Mouse (Mus musculus) large intestine, adult 2 months (tissue): ENCODE results near the gene Tefm. TPM values are rescaled to one million over a fixed set of nuclear protein-coding genes. Genes with fewer than 3 reads are reported as not detected.
"Not testable (repeated sequence)": the region's sequence is repeated elsewhere in the genome, so short reads cannot be mapped to it uniquely, and the experiment has no call there.

Source experiments
- DNase-seq: peaks from one replicate; pipeline ENCODE4 v3.0.0-alpha.2; 2012; ENCODE audit warnings: low read depth, low spot score
- WGBS: fragments of 180-500 bp; shearing (Covaris S2); methylation state at CpG from one replicate; pipeline ENCODE4 v1.1.7; 2018; 5-methylcytosine and 5-hydroxymethylcytosine counted together
- polyA plus RNA-seq: library from polyadenylated mRNA; depleted of rRNA; stranded (reverse); fragments of >200 nt; gene quantifications from 2 replicates; pipeline ENCODE4 v1.2.3, GENCODE M21; 2012; rRNA removed

Gene Tefm
- 3.9 and 4.5 TPM in 2 replicates for polyA plus RNA-seq

DNA sequence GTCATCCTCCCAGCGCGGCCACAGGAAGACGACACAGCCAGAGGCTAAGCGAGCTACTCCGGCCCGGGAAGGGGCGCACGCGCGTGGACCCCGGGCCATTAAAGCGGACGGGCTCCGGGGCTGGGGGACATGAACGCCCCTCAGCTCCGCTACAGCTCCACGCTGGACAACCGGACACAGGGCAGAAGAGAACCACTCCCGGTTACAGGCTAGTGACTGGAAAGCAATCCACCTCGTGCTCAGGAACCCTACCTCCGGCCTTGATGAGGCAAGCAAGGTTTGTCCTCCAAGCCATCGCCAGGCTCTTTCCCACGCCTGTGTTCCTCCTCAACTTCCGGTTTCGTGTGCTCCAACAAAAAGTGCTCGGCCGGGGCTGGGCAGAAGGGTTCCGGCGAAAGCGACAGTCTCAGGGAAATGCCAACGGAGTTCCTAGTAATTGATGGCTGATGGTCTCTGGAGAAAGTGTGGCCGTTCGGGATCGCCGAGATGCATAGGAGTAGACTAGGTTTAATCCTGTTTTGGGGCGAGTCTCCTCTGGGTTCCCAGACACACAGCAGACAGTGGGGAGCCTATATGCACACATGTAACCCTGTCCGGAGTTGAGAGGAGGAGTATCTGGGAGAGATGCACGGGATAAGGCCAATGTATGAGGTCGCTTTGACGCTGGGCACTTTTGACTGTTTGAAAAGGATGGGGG, at the start of gene Tefm:
TSS of gene Tefm (minus strand) at position 351 of the 697 bp plus-strand sequence.
- under 1% methylated on average over 40 of the region's 40 CpGs for WGBS
- peak; percentile 87 for DNase-seq

DNA sequence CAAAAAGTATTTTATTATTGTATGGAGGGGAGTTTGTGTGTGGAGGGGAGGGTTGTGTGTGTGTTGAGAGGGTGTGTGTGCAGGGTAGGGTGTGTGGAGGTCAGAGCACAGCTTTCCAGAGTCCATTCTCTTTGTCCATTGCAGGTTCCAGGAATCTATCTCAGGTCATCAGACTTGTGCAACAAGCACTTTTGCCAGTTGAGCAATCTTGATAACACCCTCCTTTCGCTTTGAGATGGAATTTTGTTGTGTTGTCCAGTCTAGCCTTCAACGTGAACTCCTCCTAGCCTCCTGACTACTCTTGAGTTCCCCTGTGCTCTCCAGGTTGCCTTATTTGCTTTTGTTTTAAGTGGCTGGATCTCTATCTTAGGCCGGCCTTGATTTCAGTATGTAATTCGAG, 48.3 kb upstream of the Tefm start:
- 71% methylated on average over 4 of the region's 4 CpGs for WGBS
- DNase-seq: no peak

DNA sequence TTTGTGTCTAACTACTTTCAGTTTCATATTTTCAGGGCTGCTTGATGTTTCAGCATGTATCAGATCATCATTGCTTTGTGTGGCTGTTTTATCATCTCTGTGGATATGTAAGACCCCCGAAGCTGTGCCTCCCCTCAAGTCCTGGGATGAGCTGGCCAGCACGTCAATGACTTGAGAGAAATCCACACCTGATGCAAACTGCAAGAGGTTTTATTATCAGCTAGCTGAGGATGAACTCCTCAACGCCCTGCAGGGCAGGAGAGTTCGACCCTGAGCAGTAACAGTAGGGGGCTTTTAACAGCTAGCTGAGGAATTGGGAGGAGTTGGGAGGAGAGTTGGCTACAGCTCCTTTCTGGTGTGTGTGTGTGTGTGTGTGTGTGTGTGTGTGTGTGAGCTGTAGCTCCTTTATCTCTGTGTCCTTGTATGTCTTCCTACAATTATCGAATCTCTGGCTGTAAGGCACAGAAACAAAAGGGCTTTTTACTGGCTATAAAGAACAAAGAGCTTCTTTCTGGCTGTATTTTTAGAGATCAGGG, 43.5 kb upstream of the Tefm start:
- 77% methylated on average over 5 of the region's 5 CpGs for WGBS
- not testable (repeated sequence) for DNase-seq

DNA sequence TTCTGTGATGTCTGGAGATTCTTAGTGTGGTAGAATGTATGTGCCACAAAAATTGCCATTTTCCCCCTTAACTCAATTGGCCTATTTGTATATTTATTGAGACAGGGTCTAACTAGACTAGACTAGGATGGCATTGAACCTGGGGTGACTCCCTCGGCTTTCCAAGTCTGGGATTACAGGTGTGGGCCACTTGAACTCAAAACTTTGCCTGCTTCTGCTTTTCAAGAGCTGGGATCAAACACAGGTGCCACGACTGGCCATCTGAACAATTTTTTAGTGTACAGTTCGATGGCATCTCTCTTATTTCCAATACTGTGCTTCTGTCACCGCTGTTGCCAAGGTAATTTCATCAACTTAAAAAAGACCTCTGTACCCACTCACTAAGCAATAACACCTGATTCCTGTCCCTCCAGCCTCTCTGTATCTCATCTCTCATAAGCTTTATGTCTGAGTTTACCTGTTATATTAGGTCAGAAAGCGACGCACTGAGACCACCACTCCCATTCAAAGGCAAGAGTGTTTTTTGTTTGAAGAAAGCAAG, 42.6 kb upstream of the Tefm start:
- DNase-seq: no peak
- WGBS: 71% methylated on average over 6 of the region's 6 CpGs

DNA sequence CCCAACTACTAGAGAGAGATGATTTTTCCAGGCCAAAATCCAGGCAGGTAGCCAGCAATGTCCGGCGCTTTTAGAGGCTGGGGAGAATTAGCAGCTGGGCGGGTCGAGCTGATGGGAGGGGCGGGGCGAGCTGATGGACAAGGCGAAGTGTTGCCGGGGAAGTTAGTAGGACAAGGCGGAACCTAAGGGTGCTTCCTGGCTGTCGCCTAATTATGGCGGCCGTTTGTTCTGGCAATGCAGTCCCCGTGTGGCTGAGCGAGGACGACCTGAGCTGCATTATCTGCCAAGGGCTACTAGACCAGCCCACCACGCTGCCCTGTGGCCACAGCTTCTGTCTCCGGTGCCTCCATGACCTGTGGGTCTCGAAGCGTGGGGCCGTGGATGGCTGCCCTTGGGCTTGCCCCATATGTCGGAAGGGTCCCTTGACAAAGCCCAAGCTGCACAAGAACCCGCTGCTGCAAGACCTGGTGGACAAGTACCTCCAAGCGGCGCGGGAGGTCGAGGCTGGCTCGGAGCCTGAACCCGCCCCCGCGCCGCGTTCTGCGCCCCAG, 41.8 kb upstream of the Tefm start, which contains the start of gene Rnf135:
TSS of gene Rnf135 (plus strand) at position 147 of the 551 bp plus-strand sequence.
- DNase-seq: peak; percentile 73
- WGBS: under 1% methylated on average over 33 of the region's 33 CpGs

DNA sequence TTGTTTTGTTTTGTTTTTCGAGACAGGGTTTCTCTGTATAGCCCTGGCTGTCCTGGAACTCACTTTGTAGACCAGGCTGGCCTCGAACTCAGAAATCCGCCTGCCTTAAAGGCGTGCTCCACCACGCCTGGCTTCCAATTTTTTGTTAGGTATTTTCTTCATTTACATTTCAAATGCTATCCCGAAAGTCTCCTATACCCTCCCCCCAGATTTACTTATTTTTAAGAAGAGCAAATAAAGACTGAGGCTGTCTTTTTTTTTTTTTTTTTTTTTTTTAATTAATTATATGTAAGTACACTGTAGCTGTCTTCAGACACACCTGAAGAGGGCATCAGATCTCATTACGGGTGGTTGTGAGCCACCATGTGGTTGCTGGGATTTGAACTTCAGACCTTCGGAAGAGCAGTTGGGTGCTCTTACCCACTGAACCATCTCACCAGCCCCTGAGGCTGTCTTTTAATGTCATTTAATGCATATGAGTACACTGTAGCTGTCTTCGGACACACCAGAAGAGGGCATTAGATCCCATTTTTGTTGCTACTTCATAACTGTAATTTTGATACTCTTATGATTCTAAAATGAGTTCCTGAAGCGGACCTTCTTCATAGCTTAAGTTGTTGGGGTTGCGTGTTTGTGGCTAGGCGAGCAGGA, 41.2 kb upstream of the Tefm start:
- not testable (repeated sequence) for DNase-seq
- 39% methylated on average over 12 of the region's 12 CpGs for WGBS

DNA sequence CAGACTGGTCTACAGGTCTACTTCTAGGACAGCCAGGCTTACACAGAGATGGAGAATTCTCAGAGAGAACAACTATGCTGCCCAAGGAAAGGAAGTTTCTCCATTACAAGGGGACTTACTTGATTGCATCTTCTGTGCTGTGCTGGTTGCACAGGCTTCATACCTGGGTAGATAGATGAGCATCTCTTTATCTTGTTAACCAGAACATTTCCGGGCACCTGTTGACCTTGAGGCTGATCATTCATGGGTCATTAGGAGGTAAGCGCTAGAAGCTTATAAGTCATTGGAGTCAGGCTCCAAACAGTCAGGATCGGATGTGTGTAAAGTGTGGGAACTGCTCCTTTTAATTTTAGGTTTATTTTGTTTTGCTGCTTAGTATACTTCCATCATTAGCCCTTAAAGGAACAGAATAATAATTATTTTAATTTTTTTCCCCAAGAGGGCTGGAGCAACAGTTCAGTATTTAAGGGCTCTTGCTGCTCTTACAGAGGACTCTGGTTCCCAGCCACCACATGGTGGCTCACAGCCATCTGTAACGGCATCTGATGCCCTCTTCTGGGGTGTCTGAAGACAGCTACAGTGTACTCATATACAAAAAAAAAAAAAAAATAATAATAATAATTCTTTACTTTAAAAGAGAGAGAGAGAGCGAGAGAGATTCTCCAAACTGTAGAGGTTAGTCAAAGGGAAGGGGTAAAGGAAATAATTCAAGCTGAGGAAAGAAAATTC, 39.2 kb upstream of the Tefm start:
- 70% methylated on average over 5 of the region's 5 CpGs for WGBS
- no peak for DNase-seq

DNA sequence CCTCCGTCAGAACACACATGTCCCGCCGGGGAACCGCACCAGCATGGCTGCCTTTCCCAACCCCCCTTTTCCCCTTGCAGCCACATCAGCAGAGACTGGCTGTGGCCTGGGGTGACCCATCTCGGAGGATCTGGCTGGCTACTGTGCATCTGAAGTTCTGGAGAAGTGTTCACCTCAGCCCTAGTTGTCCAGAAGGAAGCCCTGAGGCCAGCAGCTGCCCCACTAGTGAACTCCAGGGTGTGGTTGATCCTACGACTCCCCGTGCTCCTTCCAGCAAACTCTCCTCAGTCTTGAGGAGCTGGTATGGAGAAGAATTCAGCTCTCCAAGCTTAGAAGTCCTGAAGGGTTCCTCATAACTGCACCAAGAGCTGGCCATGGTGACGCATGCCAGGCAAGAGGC, 36.3 kb upstream of the Tefm start:
- no peak for DNase-seq
- 74% methylated on average over 8 of the region's 8 CpGs for WGBS

DNA sequence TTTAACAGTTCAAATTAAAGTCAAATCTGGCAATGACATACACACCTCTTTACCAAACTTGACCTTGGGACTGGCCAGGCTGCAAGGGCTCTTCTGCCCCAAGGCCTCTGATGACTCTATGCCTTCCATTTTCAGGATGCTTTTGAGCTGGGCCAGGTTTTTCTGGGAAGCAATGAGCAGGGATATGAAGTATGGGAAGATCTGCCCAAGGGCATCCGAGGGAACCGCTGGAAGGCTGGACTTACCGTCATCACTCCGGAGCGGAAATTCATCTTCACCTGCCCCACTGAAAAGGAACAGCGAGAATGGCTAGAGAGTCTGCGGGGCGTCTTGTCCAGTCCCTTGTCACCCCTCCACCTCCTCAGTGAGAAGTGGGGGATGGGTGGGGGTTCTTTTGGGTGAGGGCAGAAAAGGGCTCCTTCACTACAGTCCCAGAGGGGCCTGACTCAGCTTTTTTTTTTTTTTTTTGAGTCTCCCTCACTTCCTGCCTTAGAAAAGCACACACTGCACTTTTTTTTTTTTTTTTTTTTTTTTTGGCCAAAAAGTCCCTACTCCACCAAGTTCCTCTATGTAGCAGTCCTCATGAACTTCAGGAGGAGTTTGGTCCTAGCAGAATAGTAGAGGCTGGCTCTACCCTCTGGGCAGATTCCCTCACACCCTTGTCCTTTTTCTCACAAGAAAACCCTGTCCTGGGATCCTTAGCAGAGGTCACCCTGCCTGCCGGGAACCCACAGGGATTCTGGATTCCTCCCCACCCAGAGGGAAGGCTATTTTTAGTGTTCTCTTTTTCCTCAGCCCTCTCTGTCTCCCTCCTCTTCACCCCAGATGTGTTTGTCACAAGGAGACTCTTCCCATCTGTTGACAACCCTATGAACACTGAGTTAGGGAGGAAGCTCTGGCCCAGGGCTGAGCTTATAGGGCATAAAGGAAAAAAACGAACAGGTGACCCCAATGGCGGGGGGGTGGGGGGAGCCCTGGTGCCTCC, 35.2 kb upstream of the Tefm start:
- DNase-seq: no peak
- WGBS: 83% methylated on average over 11 of the region's 11 CpGs

DNA sequence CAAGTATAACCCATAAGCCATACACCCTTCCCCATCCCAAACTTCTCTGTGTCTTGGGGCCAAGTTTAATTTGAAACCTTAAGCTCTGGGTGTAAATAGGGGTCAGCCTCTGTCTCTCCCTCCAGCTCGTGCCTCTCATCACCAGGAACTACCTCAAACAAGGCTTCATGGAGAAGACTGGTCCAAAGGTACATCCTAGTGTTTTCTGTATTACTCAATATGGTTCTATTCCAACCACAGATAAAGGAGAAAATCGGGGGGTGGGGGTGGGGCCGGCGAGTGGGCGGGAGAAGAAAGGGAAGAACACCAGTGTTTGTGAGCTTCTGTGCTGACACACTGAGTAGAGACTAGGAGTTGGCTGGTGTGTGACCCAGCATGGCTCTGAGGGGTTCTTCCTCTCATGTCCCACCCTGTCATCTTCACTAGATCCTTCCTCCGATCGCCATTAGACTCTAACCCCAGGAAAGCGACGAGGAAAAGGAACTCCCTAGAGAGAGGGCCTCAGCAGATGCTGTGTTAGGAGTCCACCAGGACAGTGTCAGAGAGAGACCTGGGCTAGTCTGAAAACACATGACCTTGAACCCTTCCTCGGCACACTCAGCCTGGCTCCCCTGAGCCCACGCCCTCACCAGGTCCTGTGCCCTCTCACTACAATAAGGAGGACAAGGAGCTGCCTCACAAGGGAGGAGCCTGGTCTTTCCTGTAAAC, 32.1 kb upstream of the Tefm start:
- 74% methylated on average over 11 of the region's 11 CpGs for WGBS
- DNase-seq: no peak

DNA sequence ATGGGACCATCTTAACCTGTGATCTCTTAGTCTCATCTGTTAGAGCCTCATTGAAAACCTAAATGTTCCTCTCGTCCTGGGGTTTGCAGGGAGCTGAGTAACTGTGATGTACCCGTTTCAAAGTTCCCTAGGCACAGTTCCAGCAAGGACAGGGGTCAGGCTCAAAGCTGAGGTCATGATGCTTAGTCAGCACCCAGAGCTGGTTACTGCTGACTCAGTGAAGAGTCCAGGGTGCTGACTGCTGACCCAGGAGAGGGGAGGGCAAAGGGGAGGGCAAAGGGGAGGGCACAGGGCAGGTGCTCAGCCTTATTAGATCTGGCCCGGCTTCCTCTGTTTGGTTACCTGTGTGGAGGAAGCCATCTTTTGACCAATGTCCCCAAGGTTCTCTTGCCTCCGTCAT, 29.9 kb upstream of the Tefm start:
- no peak for DNase-seq
- 40% methylated on average over 4 of the region's 4 CpGs for WGBS

DNA sequence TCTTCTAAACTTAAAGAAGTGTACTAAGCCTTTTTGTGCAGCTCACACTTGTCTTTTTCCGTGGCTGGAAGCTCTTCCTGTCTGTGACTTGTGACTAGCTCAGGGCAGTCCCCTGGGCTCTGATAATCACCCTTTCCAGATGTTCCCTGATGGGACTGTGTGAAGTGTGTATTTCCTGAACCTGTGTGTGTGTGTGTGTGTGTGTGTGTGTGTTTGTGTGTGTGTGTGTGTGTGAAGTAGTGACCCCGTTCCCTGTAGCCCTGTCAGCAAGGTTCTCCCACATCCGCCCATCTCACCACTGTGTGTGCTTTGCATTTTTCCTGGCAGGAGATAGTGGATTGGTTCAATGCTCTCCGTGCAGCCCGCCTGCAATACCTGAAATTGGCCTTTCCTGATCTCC, 28.4 kb upstream of the Tefm start:
- no peak for DNase-seq
- WGBS: 65% methylated on average over 5 of the region's 5 CpGs

DNA sequence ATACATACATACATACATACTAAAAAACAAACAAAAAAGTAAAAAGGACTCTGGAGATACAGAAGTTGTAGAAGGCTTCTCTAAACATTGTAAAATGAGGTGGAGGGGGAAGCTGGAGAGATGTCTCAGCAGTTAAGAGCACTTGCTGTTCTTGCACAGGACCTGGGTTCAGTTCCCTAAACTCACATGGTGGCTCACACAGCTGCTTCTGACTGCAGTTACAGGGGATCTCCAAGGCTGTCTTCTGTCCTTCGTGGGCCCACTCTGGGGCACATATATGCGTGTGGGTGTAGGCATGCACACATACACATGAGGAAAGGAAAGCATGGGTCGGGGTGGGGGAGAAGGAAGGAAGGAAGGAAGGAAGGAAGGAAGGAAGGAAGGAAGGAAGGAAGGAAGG, 27.7 kb upstream of the Tefm start:
- 74% methylated on average over 3 of the region's 3 CpGs for WGBS
- no peak for DNase-seq

DNA sequence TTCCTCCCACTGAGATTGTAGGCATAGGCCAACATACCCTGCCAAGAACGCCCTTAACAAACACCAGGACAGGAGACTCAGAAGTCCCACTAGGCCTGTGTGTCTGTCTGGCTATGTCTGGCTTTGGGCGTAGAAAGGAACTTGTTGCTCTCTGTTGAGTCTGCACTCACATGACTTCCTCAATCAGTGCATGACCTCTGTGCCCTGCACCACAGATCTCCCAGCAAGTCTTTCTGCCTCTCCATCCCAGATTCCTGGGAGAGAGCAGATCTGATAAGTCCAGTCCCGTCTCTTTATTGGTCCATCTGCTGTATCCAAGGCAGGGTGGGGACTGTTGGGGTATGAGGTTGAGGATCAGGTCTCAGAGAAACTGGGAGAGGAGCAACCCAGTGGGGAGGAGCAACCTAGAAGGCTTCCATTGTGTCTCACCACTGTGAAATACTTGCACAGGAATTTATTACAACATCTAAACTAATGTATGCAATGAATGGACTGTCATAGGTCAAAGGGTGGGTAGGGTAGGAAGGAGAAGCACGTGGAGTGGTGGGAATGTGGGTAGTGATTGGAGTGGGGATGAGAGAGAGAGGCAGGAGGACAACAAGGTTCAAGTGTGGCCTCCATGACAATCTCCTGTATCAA, 26.8 kb upstream of the Tefm start:
- WGBS: 46% methylated on average over 4 of the region's 4 CpGs
- DNase-seq: no peak

DNA sequence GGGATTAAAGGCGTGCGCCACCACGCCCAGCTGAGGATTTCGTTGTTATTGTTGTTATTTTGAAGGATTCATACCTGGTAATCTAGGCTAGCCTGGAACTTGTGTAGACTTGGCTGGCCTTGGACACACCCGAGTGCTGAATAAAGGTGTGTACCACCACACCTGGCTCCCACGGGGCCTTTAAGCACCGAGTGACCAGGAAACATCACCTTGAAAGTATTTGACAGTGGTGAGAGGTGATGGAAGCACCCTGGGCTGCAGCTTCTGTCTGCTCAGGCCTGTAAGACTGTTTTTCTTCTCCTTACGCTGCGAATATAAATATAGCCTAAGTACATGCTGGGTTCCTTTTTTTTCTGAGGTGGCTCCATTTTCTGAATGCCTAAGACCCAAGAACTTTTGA, 26.1 kb upstream of the Tefm start:
- WGBS: 66% methylated on average over 9 of the region's 9 CpGs
- DNase-seq: no peak

DNA sequence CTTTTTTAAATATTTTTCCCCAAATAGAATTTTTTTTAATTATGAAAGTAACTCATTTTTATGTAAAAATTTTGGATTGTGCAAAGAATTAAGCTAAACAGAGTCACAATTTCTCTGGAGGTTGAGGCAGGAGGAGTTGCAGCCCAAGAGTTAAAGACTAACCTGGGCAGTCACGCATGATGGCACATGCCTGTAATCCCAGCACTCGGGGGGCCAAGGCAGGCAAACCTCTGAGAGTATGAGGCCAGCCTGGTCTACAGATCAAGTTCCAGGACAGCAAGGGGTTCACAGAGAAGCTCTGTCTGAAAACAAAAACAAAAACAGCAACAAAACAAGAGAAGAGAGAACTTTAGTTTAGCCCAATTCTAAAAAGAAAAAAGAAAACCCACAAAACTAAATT, 22.2 kb upstream of the Tefm start:
- 63% methylated on average over 2 of the region's 2 CpGs for whole genome bisulfite sequencing
- no peak for DNase-seq

DNA sequence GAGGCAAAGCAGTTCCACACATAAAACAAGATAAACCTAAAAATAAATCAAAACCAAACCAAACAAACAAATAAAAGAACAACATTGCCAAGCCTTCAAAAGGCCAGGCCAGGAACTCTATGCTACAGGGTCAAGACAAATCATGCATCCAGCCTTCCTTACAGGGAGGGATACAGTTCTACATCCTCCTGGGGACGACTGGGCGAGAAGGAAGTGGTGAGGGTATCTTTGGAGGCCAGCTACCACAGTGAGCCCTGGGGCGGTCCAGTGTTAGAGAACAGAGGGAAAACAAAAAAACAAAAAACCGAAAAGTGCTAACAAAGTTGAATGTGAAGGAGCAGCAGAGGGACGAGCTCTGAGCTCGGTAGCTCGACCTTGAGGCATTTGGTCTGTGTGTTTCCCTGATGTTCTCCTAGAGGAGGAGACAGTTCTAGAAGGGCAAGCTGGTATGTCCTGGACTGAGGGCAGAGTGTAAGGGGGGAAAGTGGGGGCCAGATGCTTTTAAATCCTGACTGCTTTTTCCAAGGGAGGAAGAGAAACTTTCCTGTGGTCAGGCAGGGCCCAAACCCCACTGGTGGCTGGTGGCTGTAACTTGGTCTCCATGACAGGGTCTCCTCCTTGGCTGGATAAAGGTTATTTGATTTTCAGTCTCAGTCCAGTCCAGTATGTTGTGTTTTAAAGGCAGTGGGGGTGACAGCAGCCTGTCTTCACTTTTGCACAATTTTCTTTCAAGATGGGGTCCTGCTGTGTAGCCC, 21.6 kb upstream of the Tefm start:
- no peak for DNase-seq
- WGBS: 73% methylated on average over 7 of the region's 7 CpGs
